ENCODE assay signal across 27 mouse cellular contexts in genomic region chr8:118523922-118524321, GRCm38 (mm10).
"Had no signal": no experiment of that assay in that cellular context is flagged by ENCODE, and none has a peak within 500 bp of the region (broad histone marks: within the 10 kb centered on the region; RNA-seq: fewer than 3 reads in every experiment).

No protein-coding gene starts in this region.

- H3K4me2 ChIP-seq: heart, embryonic 13.5 days; heart, embryonic 15.5 days; hindbrain, embryonic 13.5 days; hindbrain, embryonic 15.5 days; kidney, embryonic 15.5 days; limb, embryonic 13.5 days; limb, embryonic 15.5 days; liver, embryonic 12.5 days had no signal

- H3K4me3 ChIP-seq: gastrocnemius, adult 2 months; heart, embryonic 10.5 days; heart, embryonic 13.5 days; heart, embryonic 15.5 days; hindbrain, embryonic 13.5 days; hindbrain, embryonic 15.5 days; kidney, embryonic 15.5 days; limb, embryonic 13.5 days; limb, embryonic 15.5 days; liver, embryonic 12.5 days had no signal

- H3K9me3 ChIP-seq: heart, embryonic 10.5 days; heart, embryonic 13.5 days; heart, embryonic 15.5 days; hindbrain, embryonic 13.5 days; hindbrain, embryonic 15.5 days; kidney, embryonic 15.5 days; limb, embryonic 13.5 days; limb, embryonic 15.5 days; liver, embryonic 12.5 days had no signal

- ATAC-seq: hindbrain, postnatal 0 days; intestine, embryonic 16.5 days; liver, embryonic 12.5 days had no signal

- H3K27ac ChIP-seq: gastrocnemius, adult 2 months; heart, embryonic 10.5 days; heart, embryonic 13.5 days; heart, embryonic 15.5 days; hindbrain, embryonic 13.5 days; hindbrain, embryonic 15.5 days; hindbrain, postnatal 0 days; kidney, embryonic 15.5 days; kidney, postnatal 0 days; limb, embryonic 13.5 days; limb, embryonic 15.5 days; liver, embryonic 12.5 days; liver, embryonic 14.5 days had no signal

- H3K27me3 ChIP-seq: heart, embryonic 13.5 days; heart, embryonic 15.5 days; hindbrain, embryonic 13.5 days; hindbrain, embryonic 15.5 days; kidney, embryonic 15.5 days; limb, embryonic 13.5 days; limb, embryonic 15.5 days; liver, embryonic 12.5 days had no signal

- H3K4me1 ChIP-seq: kidney, embryonic 15.5 days; limb, embryonic 13.5 days; liver, embryonic 12.5 days had no signal

- H3K9ac ChIP-seq: heart, embryonic 13.5 days; heart, embryonic 15.5 days; hindbrain, embryonic 13.5 days; hindbrain, embryonic 15.5 days; kidney, embryonic 15.5 days; limb, embryonic 13.5 days; limb, embryonic 15.5 days; liver, embryonic 12.5 days; liver, embryonic 14.5 days had no signal

- DNase-seq: gastrocnemius, adult 2 months; gastrocnemius, postnatal 10 days; gastrocnemius, postnatal 25 days; heart, adult 18-20 months; heart, postnatal 14 days; heart, postnatal 36 days; kidney, adult 11 months; kidney, adult 2 months; kidney, adult 9 months; kidney, postnatal 14 days; kidney, postnatal 36 days; layer of hippocampus, adult 9-11 months; layer of hippocampus, postnatal 36 days; left cerebral cortex, postnatal 4 days had no signal

- H3K36me3 ChIP-seq: heart, embryonic 10.5 days; heart, embryonic 13.5 days; heart, embryonic 15.5 days; hindbrain, embryonic 13.5 days; hindbrain, embryonic 15.5 days; kidney, embryonic 15.5 days; limb, embryonic 13.5 days; limb, embryonic 15.5 days; liver, embryonic 12.5 days had no signal
